Mouse (Mus musculus) ES-E14 (cell line): Measurements from ENCODE around the gene Sdhc.

ENCODE experiments used
- MAFK ChIP-seq: IDR thresholded peaks from 2 replicates; pipeline ENCODE4 v1.6.1; 2014; ENCODE audit warnings: mild to moderate bottlenecking, low read depth, low read length, inconsistent platforms; ENCODE audit not compliant: insufficient read depth
- ZC3H11A ChIP-seq: IDR thresholded peaks from 2 replicates; pipeline ENCODE4 v1.6.1; 2012; ENCODE audit warnings: low read depth, mild to moderate bottlenecking, inconsistent platforms, low read length, borderline replicate concordance
- ZNF384 ChIP-seq: IDR thresholded peaks from 2 replicates; pipeline ENCODE4 v1.6.1; 2012; ENCODE audit warnings: low read depth, low read length, inconsistent platforms

DNA sequence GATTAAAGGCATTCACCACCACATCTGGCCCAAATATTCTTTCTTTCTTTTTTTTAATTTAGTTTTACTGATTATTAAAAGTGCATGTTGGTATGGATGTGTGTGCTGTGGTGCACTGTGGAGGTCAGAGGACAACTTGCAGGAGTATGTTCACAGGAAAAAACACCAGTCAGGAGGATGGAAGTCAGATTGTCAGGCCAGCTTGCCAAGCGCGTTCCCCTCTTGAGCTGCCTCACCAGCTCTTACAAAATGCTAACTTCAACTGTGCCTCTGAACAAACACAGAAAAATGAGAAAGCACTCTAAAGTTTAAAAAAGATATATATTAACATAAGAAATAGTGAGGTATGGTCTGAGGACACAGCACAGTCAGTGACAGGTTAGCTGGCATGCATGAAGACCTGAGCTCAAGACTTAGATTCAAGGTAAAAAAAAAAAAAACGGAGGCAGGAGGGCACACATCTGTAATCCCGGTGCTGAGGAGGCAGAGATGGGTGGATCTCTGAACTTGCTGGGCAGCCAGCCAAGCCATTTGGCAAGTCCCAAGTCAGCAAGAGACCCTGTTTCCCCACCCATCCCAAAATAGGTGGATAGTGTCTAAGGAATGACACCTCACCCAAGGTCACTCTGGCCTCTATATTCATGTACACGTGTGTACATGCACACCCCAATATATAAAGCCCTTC, 29.2 kb upstream of the Sdhc start:
- no peak for TF ChIP-seq MAFK
- TF ChIP-seq ZNF384 = no peak
- TF ChIP-seq ZC3H11A = no peak
